Mouse (Mus musculus) G1E (cell line): ENCODE results near the gene Hbb-bh2. TPM values are rescaled to one million over a fixed set of nuclear protein-coding genes. Genes with fewer than 3 reads are reported as not detected.
"Not testable (repeated sequence)": the region's sequence is repeated elsewhere in the genome, so short reads cannot be mapped to it uniquely, and the experiment has no call there.

ENCODE experiments used
- ATAC-seq: 2 replicates; pipeline ENCODE4 v1.8.0; 2016; ENCODE audit warnings: mild to moderate bottlenecking; ENCODE audit not compliant: insufficient number of reproducible peaks, poor library complexity, low FRiP score, severe bottlenecking; ENCODE audit errors: extremely low read depth
- DNase-seq: peaks from one replicate; pipeline ENCODE4 v3.0.0; 2012; ENCODE audit warnings: low spot score
- H3K27me3 ChIP-seq: 2 replicates; pipeline ENCODE4 v1.6.1; 2012; ENCODE audit warnings: mild to moderate bottlenecking, low read length, inconsistent platforms; ENCODE audit not compliant: insufficient read depth
- H3K36me3 ChIP-seq: replicated peaks from 2 replicates; pipeline ENCODE3; 2012; ENCODE audit warnings: mild to moderate bottlenecking, inconsistent platforms
- H3K4me1 ChIP-seq: 2 replicates; pipeline ENCODE4 v1.6.1; 2012; ENCODE audit warnings: low read depth, low read length, inconsistent platforms, mixed read lengths; ENCODE audit not compliant: insufficient read depth
- H3K4me3 ChIP-seq: 2 replicates; pipeline ENCODE4 v1.5.1; 2012; ENCODE audit warnings: low read depth, mild to moderate bottlenecking, inconsistent platforms, low read length, moderate library complexity, mixed read lengths
- H3K9me3 ChIP-seq: replicated peaks from 2 replicates; pipeline ENCODE4 v1.6.1; 2012; ENCODE audit warnings: inconsistent platforms
- CTCF ChIP-seq: IDR thresholded peaks from 2 replicates; pipeline ENCODE4 v1.5.1; 2012; ENCODE audit warnings: low read depth, low read length, inconsistent platforms, mixed read lengths
- GATA1 ChIP-seq: IDR thresholded peaks from 2 replicates; pipeline ENCODE4 v1.6.1; 2012; ENCODE audit warnings: borderline replicate concordance, low read length, inconsistent platforms, mixed read lengths
- GATA2 ChIP-seq: IDR thresholded peaks from 2 replicates; pipeline ENCODE4 v1.6.1; 2012; ENCODE audit warnings: low read depth, low read length, inconsistent platforms, borderline replicate concordance
- POLR2AphosphoS5 ChIP-seq: IDR thresholded peaks from 2 replicates; pipeline ENCODE4 v1.6.1; 2012; ENCODE audit warnings: low read depth, low read length, inconsistent platforms; ENCODE audit not compliant: insufficient replicate concordance
- TAL1 ChIP-seq: conservative IDR thresholded peaks from 2 replicates; pipeline ENCODE4 v1.6.1; 2012; ENCODE audit warnings: low read depth, low read length, inconsistent platforms, mixed read lengths
- polyA plus RNA-seq: library from polyadenylated mRNA; stranded (reverse); fragments of >175 nt; gene quantifications from 2 replicates; pipeline ENCODE4 v1.2.3, GENCODE M21; 2012
- total RNA-seq, 2 experiments: library from RNA; stranded (forward) in 1 of 2; stranded (reverse) in 1 of 2; fragments of 200-1000 nt in 1 of 2; fragments of >200 nt in 1 of 2; fragmentation: Nextera tagmentation in 1 of 2; gene quantifications; 2 replicates each; pipeline ENCODE4 v1.2.3; 2014 to 2017

The Hbb-bh2 gene
- total and polyA plus RNA-seq, 3 experiments = not detected

- Histone ChIP-seq H3K9me3 (no peaks in the 10 kb centered on the region), H3K36me3 (no peaks in the 10 kb centered on the region), H3K4me3 (no peak within 1 kb of the TSS; the same call in 1 of the 2 replicates), H3K4me1 (peaks cover 17% of the 10 kb centered on the region), H3K27me3 (no peaks in the 10 kb centered on the region)
- DNase-seq = no peak
- ATAC-seq = peak; percentile 60
- no peak for TF ChIP-seq POLR2AphosphoS5
- TF ChIP-seq CTCF = no peak
- no peak for TF ChIP-seq GATA1
Measured at GRCm38 (mm10) chr7:103827808-103828207, 12.5 kb downstream of the Hbb-bh2 start, which contains the start of gene Hbb-bs. Gene Hbb-bs, minus strand, starts transcription at chr7:103828096.

- H3K4me1 ChIP-seq = peaks cover 17% of the 10 kb centered on the region
- not testable (repeated sequence) for H3K4me3 ChIP-seq, DNase-seq, H3K27me3 ChIP-seq, H3K36me3 ChIP-seq, H3K9me3 ChIP-seq
- ATAC-seq = 0 out of 2 replicates have a peak, but pooled peaks have one; percentile 16
Measured at GRCm38 (mm10) chr7:103827139-103827538, 13.2 kb downstream of the Hbb-bh2 start.

GRCm38 (mm10) chr7:103826255-103826887, 13.9 kb downstream of the Hbb-bh2 start:
- no peaks in the 10 kb centered on the region for H3K27me3 ChIP-seq
- no peak for DNase-seq
- no peaks in the 10 kb centered on the region for H3K9me3 ChIP-seq
- no peaks in the 10 kb centered on the region for H3K36me3 ChIP-seq
- peaks cover 17% of the 10 kb centered on the region for H3K4me1 ChIP-seq
- H3K4me3 ChIP-seq = no peak overlapping the region
- no peak for ATAC-seq
- TF ChIP-seq CTCF = no peak
- no peak for TF ChIP-seq GATA1
- no peak for TF ChIP-seq TAL1
- no peak for TF ChIP-seq POLR2AphosphoS5
- TF ChIP-seq GATA2 = no peak

GRCm38 (mm10) chr7:103825536-103826254, 14.6 kb downstream of the Hbb-bh2 start:
- H3K4me3 ChIP-seq = no peak overlapping the region
- H3K4me1 ChIP-seq = peaks cover 17% of the 10 kb centered on the region
- TF ChIP-seq GATA2 (no peak), GATA1 (no peak), CTCF (no peak), POLR2AphosphoS5 (no peak), TAL1 (no peak)
- no peaks in the 10 kb centered on the region for H3K36me3 ChIP-seq
- no peaks in the 10 kb centered on the region for H3K27me3 ChIP-seq
- ATAC-seq (no peak), DNase-seq (no peak)
- no peaks in the 10 kb centered on the region for H3K9me3 ChIP-seq

GRCm38 (mm10) chr7:103824597-103824996, 15.7 kb downstream of the Hbb-bh2 start:
- H3K4me1 ChIP-seq = peaks cover 17% of the 10 kb centered on the region
- TF ChIP-seq GATA1 (no peak), GATA2 (no peak), POLR2AphosphoS5 (no peak), TAL1 (no peak), CTCF (no peak)
- no peaks in the 10 kb centered on the region for H3K9me3 ChIP-seq
- no peaks in the 10 kb centered on the region for H3K36me3 ChIP-seq
- DNase-seq = no peak
- ATAC-seq = no peak
- no peak overlapping the region for H3K4me3 ChIP-seq
- no peaks in the 10 kb centered on the region for H3K27me3 ChIP-seq

GRCm38 (mm10) chr7:103815085-103815484, 25.2 kb downstream of the Hbb-bh2 start:
- peaks cover 27% of the 10 kb centered on the region for H3K4me1 ChIP-seq
- not testable (repeated sequence) for H3K36me3 ChIP-seq, DNase-seq, H3K27me3 ChIP-seq, H3K4me3 ChIP-seq, ATAC-seq, H3K9me3 ChIP-seq
